Mouse (Mus musculus): ENCODE data around the gene Emc6.

DNA sequence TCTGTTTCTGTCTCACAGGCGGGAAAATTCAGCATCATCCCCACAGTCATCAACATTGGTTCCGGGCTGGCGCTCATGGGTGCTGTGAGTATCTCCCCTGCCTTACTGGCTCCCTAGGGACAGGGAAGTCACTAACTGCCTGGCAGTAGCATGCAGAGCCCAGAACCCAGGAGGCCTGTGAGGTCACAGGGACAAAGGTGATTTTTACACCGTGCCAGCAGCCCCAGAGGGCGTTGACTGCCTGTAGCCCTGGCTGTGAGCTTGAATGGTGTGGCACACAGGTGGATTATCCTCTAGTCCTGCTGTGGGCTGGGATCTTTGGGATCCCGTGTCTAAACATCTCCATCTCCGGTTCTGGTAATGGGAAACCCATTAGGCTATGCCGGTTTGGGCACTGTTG is 8.8 kb downstream of the Emc6 start:
- TF ChIP-seq POLR2A (IDR thresholded peaks at IDR 0.05; ENCODE audit: control insufficient read depth, low read depth, low read length) (no peak), CTCF (IDR thresholded peaks at IDR 0.05; ENCODE audit: control insufficient read depth, insufficient read depth, insufficient replicate concordance, low read depth, low read length) (no peak)
